Mouse (Mus musculus): ENCODE measurements around the gene Rnf123. TPM values are rescaled to one million over a fixed set of nuclear protein-coding genes. Genes with fewer than 3 reads are reported as not detected.

Gene Rnf123
- polyA plus RNA-seq, 1 experiment from 2014 or later, result 54.7 TPM

DNA sequence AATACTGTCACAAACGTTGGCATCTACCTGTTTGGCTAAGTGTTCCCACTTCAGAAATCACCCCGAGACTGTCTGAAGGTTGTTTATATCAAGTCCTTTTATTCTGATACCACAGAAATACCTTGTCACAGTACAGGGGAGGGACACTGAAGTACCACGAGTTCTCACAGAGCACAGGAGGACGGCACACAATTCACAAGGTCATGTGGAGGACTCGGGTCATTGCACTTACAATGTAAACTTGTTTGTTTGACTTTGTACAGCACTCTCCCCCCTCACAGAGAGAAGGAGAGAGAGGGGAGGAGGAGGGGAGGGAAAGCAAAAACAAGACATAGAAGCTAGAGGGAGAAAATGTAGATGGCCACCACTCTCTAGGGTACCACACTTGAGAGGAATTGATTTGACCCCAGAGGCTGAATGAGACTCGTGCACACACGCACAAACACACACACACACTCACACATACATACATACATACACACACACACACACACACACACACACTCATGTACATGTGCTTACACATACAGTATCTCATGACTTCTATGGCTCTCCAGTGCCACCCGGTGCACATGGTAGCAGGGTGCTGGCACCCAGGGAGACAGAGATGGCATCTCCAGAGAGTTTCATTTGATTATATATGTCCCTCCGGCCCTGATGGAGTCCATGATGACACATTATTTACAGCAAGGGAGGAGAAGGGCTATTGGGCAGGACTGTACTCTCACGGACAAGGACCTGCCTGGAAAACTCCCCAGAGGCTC, 13.0 kb upstream of the Rnf123 start:
- no peaks in the 10 kb centered on the region for H3K27me3 ChIP-seq (replicated peaks)
- H3K4me1 ChIP-seq, result peaks cover 20% of the 10 kb centered on the region
- no peak overlapping the region for H3K27ac ChIP-seq
- WGBS, result 63% methylated on average over 10 of the region's 10 CpGs
- no peaks in the 10 kb centered on the region for H3K9me3 ChIP-seq
- ATAC-seq (replicated peaks), result no peak
- H3K36me3 ChIP-seq (replicated peaks), result peaks cover 8% of the 10 kb centered on the region; the same call in 1 of the 2 replicates
- H3K4me2 ChIP-seq, result peak overlapping the region; percentile 96
- H3K4me3 ChIP-seq, result no peak overlapping the region
- no peak overlapping the region for H3K9ac ChIP-seq

DNA sequence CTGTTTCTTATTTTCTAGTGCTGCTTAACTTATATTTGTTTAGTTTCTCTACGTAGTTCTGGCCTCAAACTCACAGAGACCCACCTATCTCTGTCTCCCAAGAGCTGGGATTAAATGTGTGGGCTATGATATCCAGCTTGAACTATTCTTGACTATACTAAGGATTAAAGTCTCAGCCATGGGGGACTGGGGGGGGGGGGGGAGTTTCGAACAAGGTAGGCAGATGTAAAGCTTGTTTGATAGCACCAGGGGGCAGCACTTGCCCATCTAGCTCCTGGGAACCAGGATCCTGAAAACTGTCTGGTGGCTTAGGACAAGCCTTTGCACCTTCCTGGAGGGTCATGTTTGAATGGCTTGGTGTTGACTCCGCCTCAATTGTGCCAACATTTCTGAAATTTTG, 12.4 kb upstream of the Rnf123 start:
- Histone ChIP-seq H3K36me3 (replicated peaks) (peaks cover 8% of the 10 kb centered on the region; the same call in 1 of the 2 replicates), H3K4me3 (peak overlapping the region; percentile 61), H3K9me3 (no peaks in the 10 kb centered on the region), H3K27me3 (replicated peaks) (no peaks in the 10 kb centered on the region), H3K27ac (no peak overlapping the region), H3K4me2 (peak overlapping the region; percentile 96), H3K4me1 (peaks cover 20% of the 10 kb centered on the region), H3K9ac (peak overlapping the region; percentile 75; the same call in 1 of the 2 replicates)
- no peak for ATAC-seq (replicated peaks)
- 8% methylated on average over 3 of the region's 3 CpGs for WGBS

DNA sequence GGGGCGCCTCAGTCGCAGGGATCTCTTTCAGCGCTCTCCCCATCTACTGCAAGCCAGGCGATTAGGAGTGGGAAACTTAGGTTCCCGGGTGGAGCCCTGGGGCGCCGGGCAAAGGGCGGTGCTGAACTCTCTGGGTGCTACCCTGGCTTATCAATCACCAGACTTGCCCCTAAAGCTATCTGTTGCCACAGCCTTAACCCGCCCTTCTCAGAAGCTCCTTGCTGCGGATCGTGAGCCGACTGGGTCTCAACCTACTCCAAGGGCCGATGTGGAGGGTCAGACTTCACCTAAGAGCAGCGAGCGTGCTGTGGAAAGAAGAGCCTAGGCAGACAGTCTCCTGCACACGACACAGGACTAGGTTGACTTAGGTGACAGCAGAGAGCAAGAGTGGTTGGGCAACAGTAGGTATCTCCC, 11.9 kb upstream of the Rnf123 start:
- H3K9me3 ChIP-seq, result no peaks in the 10 kb centered on the region
- ATAC-seq (replicated peaks), result peak; percentile 22
- H3K4me2 ChIP-seq, result peak overlapping the region; percentile 96
- H3K36me3 ChIP-seq (replicated peaks), result peaks cover 13% of the 10 kb centered on the region; the same call in 1 of the 2 replicates
- H3K9ac ChIP-seq, result peak overlapping the region; percentile 75
- H3K4me1 ChIP-seq, result peaks cover 20% of the 10 kb centered on the region
- no peaks in the 10 kb centered on the region for H3K27me3 ChIP-seq (replicated peaks)
- peak overlapping the region; percentile 61 for H3K4me3 ChIP-seq
- under 1% methylated on average over 16 of the region's 16 CpGs for WGBS
- peak overlapping the region; percentile 78 for H3K27ac ChIP-seq

DNA sequence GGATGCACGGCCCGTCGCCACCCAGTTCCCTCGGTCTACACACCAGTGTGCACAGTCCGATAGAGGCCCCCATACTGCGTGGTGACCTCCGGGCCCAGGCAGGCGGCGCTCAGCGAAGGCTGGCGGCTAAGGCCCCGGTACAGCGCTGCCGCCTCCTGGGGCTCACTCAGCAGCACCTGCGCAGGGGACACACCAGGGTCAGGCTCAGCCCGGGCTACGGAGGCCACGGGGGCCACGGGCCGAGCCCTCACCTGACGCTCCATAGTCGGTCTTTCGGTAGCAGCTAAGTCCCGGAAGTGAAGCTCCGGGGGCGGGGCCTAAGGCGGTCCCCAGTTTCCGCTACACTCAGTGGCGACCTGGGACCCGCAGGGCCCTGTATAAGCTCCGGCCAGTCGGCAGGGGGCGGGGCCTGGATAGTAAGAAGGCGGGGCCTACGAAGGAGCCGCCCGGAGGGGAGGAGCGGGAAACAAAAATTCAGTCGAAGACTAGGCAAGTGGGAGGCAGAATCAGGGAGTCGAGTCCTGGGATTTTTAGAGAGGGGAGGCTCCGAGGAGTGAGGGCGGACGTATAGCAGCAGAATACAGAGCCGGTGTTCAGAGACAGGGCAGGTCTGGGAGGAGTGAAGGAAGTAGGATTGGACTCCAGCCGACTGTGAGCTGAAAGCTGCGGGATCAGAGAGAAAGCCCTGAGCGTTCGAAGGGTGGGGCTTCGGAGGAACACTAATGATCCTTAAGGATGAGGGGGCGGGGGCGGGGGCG, 11.2 kb upstream of the Rnf123 start, which contains the start of gene Apeh:
TSS of gene Apeh (minus strand) at position 423 of the 758 bp plus-strand sequence.
- H3K4me2 ChIP-seq, result peak within 1 kb of the TSS; percentile 96
- peaks cover 19% of the 10 kb centered on the region; the same call in 1 of the 2 replicates for H3K36me3 ChIP-seq (replicated peaks)
- peak within 1 kb of the TSS; percentile 61 for H3K4me3 ChIP-seq
- peak within 1 kb of the TSS; percentile 78 for H3K27ac ChIP-seq
- peaks cover 20% of the 10 kb centered on the region for H3K4me1 ChIP-seq
- H3K9me3 ChIP-seq, result no peaks in the 10 kb centered on the region
- H3K9ac ChIP-seq, result peak within 1 kb of the TSS; percentile 75
- peak; percentile 91 for ATAC-seq (replicated peaks)
- H3K27me3 ChIP-seq (replicated peaks), result no peaks in the 10 kb centered on the region
- WGBS, result under 1% methylated on average over 51 of the region's 52 CpGs

DNA sequence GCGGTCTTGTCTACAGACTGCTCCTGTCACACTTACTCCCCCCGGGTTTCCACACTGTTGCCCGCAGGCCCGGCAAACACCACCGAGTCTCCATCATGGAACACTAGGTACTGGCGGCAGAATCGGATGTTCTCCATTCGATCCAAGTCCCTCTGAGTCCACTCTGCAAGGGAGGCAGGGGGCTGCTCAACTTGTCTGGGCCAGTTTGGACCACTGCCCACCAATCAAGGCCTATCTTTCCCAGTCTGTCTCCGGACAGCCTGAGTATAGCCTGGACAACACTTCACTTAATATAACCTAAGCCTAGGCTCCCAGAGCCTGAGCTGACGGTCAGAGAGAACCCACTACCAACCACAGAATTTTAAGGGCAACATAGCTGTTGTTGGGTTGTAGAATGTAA, 10.4 kb upstream of the Rnf123 start:
- H3K27me3 ChIP-seq (replicated peaks), result no peaks in the 10 kb centered on the region
- peaks cover 20% of the 10 kb centered on the region for H3K4me1 ChIP-seq
- ATAC-seq (replicated peaks), result peak; percentile 12; the same call in 1 of the 2 replicates
- H3K9me3 ChIP-seq, result no peaks in the 10 kb centered on the region
- WGBS, result 65% methylated on average over 10 of the region's 10 CpGs
- peaks cover 17% of the 10 kb centered on the region for H3K36me3 ChIP-seq (replicated peaks)
- H3K4me3 ChIP-seq, result peak overlapping the region; percentile 61
- H3K4me2 ChIP-seq, result peak overlapping the region; percentile 96
- no peak overlapping the region; the same call in 1 of the 2 replicates for H3K27ac ChIP-seq
- H3K9ac ChIP-seq, result peak overlapping the region; percentile 75

DNA sequence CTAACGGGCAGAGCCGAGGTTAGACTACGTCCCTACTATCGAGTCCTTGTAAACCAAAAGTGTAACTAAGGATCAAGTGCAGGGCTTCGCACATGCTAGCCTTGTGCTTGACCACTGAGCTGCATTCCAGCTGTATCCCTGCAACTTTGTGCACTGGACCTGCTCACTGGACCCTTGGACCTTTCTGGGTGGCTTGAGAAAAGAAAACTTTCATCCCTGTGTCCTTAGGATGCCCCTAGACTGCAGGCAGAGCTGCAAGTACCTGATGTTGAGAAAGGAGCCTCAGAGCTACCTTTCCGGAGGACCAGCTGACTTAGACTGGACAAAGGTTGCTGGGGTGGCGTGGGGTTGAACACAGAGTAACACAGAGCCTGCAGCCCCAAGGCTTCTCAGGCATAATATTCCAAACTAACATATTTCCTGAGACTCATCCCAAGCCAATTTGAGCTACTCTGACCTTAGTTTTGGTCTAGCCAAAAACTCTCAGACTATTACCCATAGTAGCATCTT, 7.5 kb upstream of the Rnf123 start:
- peaks cover 41% of the 10 kb centered on the region for H3K36me3 ChIP-seq (replicated peaks)
- peaks cover 18% of the 10 kb centered on the region for H3K4me1 ChIP-seq
- ATAC-seq (replicated peaks), result no peak
- no peaks in the 10 kb centered on the region for H3K9me3 ChIP-seq
- 93% methylated on average over 7 of the region's 7 CpGs for WGBS
- no peak overlapping the region for H3K4me2 ChIP-seq
- H3K4me3 ChIP-seq, result no peak overlapping the region
- no peak overlapping the region for H3K27ac ChIP-seq
- H3K27me3 ChIP-seq (replicated peaks), result no peaks in the 10 kb centered on the region
- H3K9ac ChIP-seq, result no peak overlapping the region

DNA sequence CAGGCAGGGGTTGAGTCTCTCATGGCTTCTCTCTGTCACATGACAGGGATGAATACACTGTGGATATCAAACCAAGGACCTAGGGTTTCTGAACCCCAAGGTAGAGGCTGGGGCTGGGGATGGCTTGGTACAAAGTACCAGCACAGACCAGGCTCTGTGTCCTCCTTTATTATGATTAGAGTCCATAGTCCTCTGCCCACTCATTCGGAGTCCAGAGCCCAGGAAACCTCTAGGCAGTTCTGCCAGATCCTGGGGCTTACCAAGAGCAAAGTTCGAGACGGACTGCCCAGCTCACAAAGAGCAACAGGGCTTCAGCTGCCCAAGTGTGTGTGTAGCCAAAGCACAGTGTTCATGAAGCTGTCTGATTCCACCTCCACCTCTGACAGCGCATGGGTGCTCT, 2.1 kb upstream of the Rnf123 start:
- Histone ChIP-seq H3K4me1 (peaks cover 5% of the 10 kb centered on the region; the same call in 1 of the 2 replicates), H3K4me2 (no peak overlapping the region), H3K36me3 (replicated peaks) (peaks cover 50% of the 10 kb centered on the region), H3K27me3 (replicated peaks) (peaks cover 29% of the 10 kb centered on the region), H3K9ac (no peak overlapping the region), H3K27ac (no peak overlapping the region), H3K9me3 (no peaks in the 10 kb centered on the region), H3K4me3 (no peak overlapping the region)
- WGBS, result 97% methylated on average over 4 of the region's 4 CpGs
- no peak for ATAC-seq (replicated peaks)

DNA sequence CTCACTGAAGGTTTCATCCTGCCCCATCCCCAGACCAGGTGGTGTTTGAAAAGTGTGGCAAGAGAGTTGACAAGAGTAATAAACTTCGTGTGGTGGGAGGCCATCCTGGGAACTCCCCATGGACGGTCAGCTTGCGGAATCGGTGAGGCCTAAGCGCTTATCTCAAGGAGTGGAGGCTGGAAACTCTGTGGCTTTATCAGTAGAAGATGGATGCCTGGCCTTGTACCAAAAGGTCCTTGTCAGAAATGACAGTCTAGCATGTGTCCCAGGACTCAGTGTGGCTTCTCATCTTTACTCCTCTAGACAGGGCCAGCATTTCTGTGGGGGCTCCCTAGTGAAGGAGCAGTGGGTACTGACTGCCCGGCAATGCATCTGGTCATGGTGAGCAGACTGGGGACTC, 415 bp upstream of the Rnf123 start:
- no peak for ATAC-seq (replicated peaks)
- WGBS, result 85% methylated on average over 6 of the region's 6 CpGs
- peaks cover 39% of the 10 kb centered on the region for H3K36me3 ChIP-seq (replicated peaks)

DNA sequence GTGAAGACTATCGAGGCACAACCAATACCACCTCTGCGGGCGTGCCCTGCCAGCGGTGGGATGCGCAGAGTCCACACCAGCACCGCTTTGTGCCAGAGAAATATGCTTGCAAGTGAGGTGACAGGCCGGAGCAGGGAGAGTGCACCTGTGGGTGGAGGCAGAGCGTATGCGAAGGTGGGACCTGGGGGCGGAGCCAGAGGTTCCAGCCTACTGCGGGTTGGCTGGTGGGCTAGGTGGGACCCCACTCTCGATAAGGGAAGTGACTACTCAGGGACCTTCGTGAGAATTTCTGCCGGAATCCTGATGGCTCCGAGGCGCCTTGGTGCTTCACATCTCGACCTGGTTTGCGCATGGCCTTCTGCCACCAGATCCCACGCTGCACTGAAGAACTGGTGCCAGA, 597 bp downstream of the Rnf123 start:
- H3K27me3 ChIP-seq (replicated peaks), result peaks cover 29% of the 10 kb centered on the region
- no peak overlapping the region for H3K9ac ChIP-seq
- H3K4me3 ChIP-seq, result no peak overlapping the region
- H3K9me3 ChIP-seq, result no peaks in the 10 kb centered on the region
- H3K4me2 ChIP-seq, result peak overlapping the region; percentile 34
- ATAC-seq (replicated peaks), result no peak
- 8% methylated on average over 19 of the region's 19 CpGs for WGBS
- H3K36me3 ChIP-seq (replicated peaks), result peaks cover 33% of the 10 kb centered on the region
- H3K27ac ChIP-seq, result no peak overlapping the region
- peaks cover 23% of the 10 kb centered on the region for H3K4me1 ChIP-seq

More for the DNA sequence above, 415 bp upstream of the Rnf123 start:
- H3K9ac ChIP-seq, result no peak overlapping the region
- peaks cover 29% of the 10 kb centered on the region for H3K27me3 ChIP-seq (replicated peaks)
- H3K4me2 ChIP-seq, result no peak overlapping the region
- H3K4me3 ChIP-seq, result no peak overlapping the region
- H3K4me1 ChIP-seq, result peaks cover 13% of the 10 kb centered on the region
- no peaks in the 10 kb centered on the region for H3K9me3 ChIP-seq
- no peak overlapping the region for H3K27ac ChIP-seq

DNA sequence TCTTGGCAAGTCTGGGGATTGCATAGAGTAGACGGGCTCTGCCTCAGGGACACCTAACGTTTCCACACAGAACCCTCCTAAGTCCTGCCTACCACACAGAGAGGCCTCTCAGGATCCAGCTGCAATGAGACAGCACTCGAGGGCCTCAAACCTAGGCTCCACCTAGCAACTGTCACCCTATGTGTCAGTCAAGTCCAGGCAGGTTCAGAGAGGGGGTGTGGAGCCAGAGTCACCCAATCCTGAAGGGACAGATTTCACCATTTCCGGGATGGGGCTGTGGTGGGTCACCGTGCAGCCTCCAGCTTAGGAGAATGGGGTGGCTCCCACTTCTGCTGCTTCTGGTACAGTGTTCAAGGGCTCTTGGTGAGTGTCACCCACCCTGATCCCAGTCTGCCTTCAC, 3.0 kb downstream of the Rnf123 start, which contains the start of gene Mst1:
TSS of gene Mst1 (plus strand) at position 269 of the 400 bp plus-strand sequence.
- peaks cover 29% of the 10 kb centered on the region for H3K27me3 ChIP-seq (replicated peaks)
- peak within 1 kb of the TSS; percentile 84 for H3K4me2 ChIP-seq
- no peak within 1 kb of the TSS for H3K27ac ChIP-seq
- no peaks in the 10 kb centered on the region for H3K9me3 ChIP-seq
- peak within 1 kb of the TSS; percentile 98 for H3K4me3 ChIP-seq
- H3K9ac ChIP-seq, result peak within 1 kb of the TSS; percentile 99
- no peak for ATAC-seq (replicated peaks)
- peaks cover 10% of the 10 kb centered on the region; the same call in 1 of the 2 replicates for H3K36me3 ChIP-seq (replicated peaks)
- WGBS, result 82% methylated on average over 5 of the region's 5 CpGs
- H3K4me1 ChIP-seq, result peaks cover 23% of the 10 kb centered on the region

DNA sequence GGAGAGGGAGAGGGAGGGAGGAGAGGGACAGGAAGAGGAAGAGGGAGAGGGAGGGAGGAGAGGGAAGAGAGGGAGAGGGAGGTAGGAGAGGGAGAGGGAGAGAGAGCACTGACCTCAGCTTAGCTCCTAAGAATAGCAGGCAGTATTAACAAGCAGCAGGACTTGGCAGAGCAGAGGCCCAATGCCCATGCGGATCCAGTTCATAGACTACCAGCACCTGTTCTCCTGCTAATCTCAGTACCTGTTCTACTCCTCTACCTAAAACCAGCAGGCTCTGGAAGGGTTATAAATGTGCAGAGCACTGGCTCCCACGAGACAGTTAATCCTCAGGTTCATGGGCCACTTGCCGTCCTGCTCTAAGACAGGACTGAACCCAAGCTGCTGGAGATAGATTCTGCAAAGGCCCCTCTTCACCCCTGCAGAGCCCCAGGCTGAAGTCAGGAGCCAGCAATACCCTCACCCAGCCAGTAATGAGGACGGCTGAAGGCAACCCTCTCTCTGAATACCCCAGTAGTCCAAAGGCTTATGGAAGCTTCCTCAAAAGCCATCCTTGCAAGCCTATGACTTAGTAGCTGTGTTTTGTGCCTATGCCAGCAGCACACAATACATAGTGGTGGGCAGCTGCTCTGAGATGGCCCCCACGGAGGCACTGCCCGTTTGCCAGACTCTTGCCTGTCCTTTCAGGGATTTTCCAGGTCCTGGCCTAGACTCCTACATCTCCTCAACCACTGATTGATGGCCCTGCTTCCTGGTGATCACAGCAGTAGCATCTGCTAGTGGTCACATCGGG, 9.8 kb downstream of the Rnf123 start:
- Histone ChIP-seq H3K36me3 (replicated peaks) (peaks cover 3% of the 10 kb centered on the region; the same call in 1 of the 2 replicates), H3K9ac (no peak overlapping the region), H3K27me3 (replicated peaks) (no peaks in the 10 kb centered on the region), H3K4me2 (no peak overlapping the region), H3K27ac (no peak overlapping the region), H3K4me3 (no peak overlapping the region), H3K4me1 (peaks cover 11% of the 10 kb centered on the region), H3K9me3 (no peaks in the 10 kb centered on the region)
- ATAC-seq (replicated peaks), result no peak
- 53% methylated on average over 7 of the region's 7 CpGs for WGBS
